14 mouse cellular contexts compared by ENCODE assay signal in genomic region chr5:131280349-131280748, GRCm38 (mm10). TPM values are rescaled to one million over a fixed set of nuclear protein-coding genes. Genes with fewer than 3 reads are reported as not detected.
DNase-seq lines count a peak whose midpoint lies in the region; ATAC-seq and TF ChIP-seq lines count a peak whose summit lies in the region.
"Had no signal": no experiment of that assay in that cellular context is flagged by ENCODE, and none has a peak within 500 bp of the region (broad histone marks: within the 10 kb centered on the region; RNA-seq: fewer than 3 reads in every experiment).

No protein-coding gene starts in this region.

- no peaks in the 10 kb centered on the region for H3K4me1 ChIP-seq in intestine, postnatal 0 days (replicated peaks; ENCODE audit: control insufficient read depth, insufficient read depth, low read length)
- H3K4me1 ChIP-seq in intestine, embryonic 15.5 days (replicated peaks) = no peaks in the 10 kb centered on the region
- H3K4me1 ChIP-seq: embryonic facial prominence, embryonic 10.5 days; forebrain, embryonic 10.5 days; liver, embryonic 15.5 days had no signal

- H3K9me3 ChIP-seq in intestine, postnatal 0 days (ENCODE audit: control insufficient read depth) = no peaks in the 10 kb centered on the region
- no peaks in the 10 kb centered on the region for H3K9me3 ChIP-seq in intestine, embryonic 15.5 days
- H3K9me3 ChIP-seq: embryonic facial prominence, embryonic 10.5 days; forebrain, embryonic 10.5 days had no signal

- no peak overlapping the region for H3K4me3 ChIP-seq in intestine, postnatal 0 days (ENCODE audit: low read depth, low read length)
- no peak overlapping the region for H3K4me3 ChIP-seq in intestine, embryonic 15.5 days (replicated peaks)
- H3K4me3 ChIP-seq: embryonic facial prominence, embryonic 10.5 days; forebrain, embryonic 10.5 days; liver, embryonic 15.5 days had no signal

- H3K27ac ChIP-seq in intestine, postnatal 0 days (ENCODE audit: low read depth, low read length) = no peak overlapping the region
- no peak overlapping the region for H3K27ac ChIP-seq in intestine, embryonic 15.5 days
- H3K27ac ChIP-seq: embryonic facial prominence, embryonic 10.5 days; forebrain, embryonic 10.5 days; liver, embryonic 15.5 days had no signal

- peak; percentile 19 for DNase-seq in cerebellum, adult 11 months
- no peak for DNase-seq in cerebellum, postnatal 4 days (ENCODE audit: low spot score in 2 of 2)
- peak; percentile 23 for DNase-seq in right cerebral cortex, postnatal 14 days
- no peak for DNase-seq in right cerebral cortex, adult 18-20 months
- no peak for DNase-seq in embryo, embryonic 11 days
- DNase-seq in adrenal gland, adult 8-10 months = no peak
- DNase-seq: kidney, adult 11 months had no signal

- WGBS in intestine, postnatal 0 days = 48% methylated on average over 2 of the region's 2 CpGs
- WGBS in intestine, embryonic 15.5 days = 49% methylated on average over 2 of the region's 2 CpGs

- no peak overlapping the region for H3K4me2 ChIP-seq in intestine, postnatal 0 days (replicated peaks; ENCODE audit: low read depth)
- H3K4me2 ChIP-seq in intestine, embryonic 15.5 days (replicated peaks) = no peak overlapping the region
- H3K4me2 ChIP-seq: liver, embryonic 15.5 days had no signal

- no peak overlapping the region for H3K9ac ChIP-seq in intestine, postnatal 0 days (ENCODE audit: low read depth, low read length)
- no peak overlapping the region for H3K9ac ChIP-seq in intestine, embryonic 15.5 days
- H3K9ac ChIP-seq: liver, embryonic 15.5 days had no signal

- H3K36me3 ChIP-seq in intestine, postnatal 0 days (ENCODE audit: control insufficient read depth, insufficient read depth) = no peaks in the 10 kb centered on the region
- H3K36me3 ChIP-seq in intestine, embryonic 15.5 days = no peaks in the 10 kb centered on the region
- H3K36me3 ChIP-seq: embryonic facial prominence, embryonic 10.5 days; forebrain, embryonic 10.5 days; liver, embryonic 15.5 days had no signal

- ATAC-seq in intestine, postnatal 0 days = no peak
- no peak for ATAC-seq in intestine, embryonic 15.5 days

- peak; percentile 46 for TF ChIP-seq CTCF in intestine, postnatal 0 days (IDR thresholded peaks at IDR 0.05; ENCODE audit: low read depth)

- H3K27me3 ChIP-seq in intestine, postnatal 0 days (replicated peaks; ENCODE audit: control insufficient read depth, insufficient read depth, low read length) = no peaks in the 10 kb centered on the region
- H3K27me3 ChIP-seq in intestine, embryonic 15.5 days (replicated peaks) = no peaks in the 10 kb centered on the region
- H3K27me3 ChIP-seq: liver, embryonic 15.5 days had no signal

RNA-seq across cellular contexts. Expression of gene Galnt17, which starts 27.9 kb away (rescaled TPM):
- 0.21 and 0.29 TPM in 2 replicates for polyA plus RNA-seq in intestine, postnatal 0 days (2015; fragmentation: Nextera tagmentation; extraction: Ambion mirVana)
- 0.68 and 0.93 TPM in 2 replicates for polyA plus RNA-seq in intestine, embryonic 15.5 days (2015; fragmentation: Nextera tagmentation; extraction: Ambion mirVana)
- total RNA-seq in adrenal gland, adult 8-10 months (2022) = 1 to 10 TPM; 5.0 to 9.1 (median 7.0) TPM
- total RNA-seq: megakaryocyte, adult 5-6 weeks; MEL had no signal

Comparison
In these comparisons a context has a peak if more than half of its experiments do, and no peak if none do; other contexts are left out.
1. DNase-seq: peak in cerebellum, adult 11 months (single experiment) and right cerebral cortex, postnatal 14 days (single experiment); none in cerebellum, postnatal 4 days (0 of 2), right cerebral cortex, adult 18-20 months (single experiment), embryo, embryonic 11 days (single experiment) and adrenal gland, adult 8-10 months (single experiment).